Mouse (Mus musculus) cerebellum, adult 9-11 months (tissue): ENCODE results near the gene Tctn1.
"Not testable (repeated sequence)": the region's sequence is repeated elsewhere in the genome, so short reads cannot be mapped to it uniquely, and the experiment has no call there.

Source experiments
- DNase-seq: peaks from one replicate; pipeline ENCODE4 v3.0.0; 2022

Tctn1 gene

DNA sequence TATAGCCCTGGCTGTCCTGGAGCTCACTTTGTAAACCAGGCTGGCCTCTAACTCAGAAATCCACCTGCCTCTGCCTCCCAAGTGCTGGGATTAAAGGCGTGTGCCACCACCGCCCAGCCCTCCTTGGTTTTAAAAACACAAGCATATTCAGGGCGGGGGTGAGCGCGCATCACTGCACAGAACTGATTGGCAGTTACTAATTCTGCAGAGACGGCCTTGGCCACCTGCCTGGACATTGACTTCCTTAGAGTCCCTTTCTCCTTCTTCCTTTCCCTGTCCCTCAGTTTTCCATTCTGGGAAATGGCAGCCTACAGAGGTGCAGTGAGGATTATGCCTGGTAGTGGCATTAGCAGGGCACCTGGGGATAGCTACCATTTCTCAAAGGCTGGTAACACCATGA lies 46.6 kb downstream of the Tctn1 start:
- no peak for DNase-seq

DNA sequence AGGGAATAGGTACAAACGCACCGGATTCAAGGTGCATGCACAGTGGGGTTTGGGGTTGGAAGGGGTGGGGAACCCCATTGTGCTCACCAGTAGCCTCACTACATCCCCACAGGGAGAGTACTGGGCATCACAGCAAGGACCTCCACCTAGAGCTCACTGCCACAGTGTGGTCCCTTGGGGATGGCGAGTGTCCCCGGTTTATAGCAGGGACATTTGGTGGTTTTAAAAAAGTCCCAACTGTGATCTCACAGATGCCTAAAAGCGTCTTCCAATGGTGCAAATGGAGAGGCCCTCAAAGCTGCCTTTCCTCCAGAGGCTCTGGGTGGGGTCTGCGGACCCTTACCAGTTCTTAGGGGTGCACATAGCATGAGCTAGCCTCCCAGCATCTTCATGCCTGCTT lies 50.4 kb downstream of the Tctn1 start:
- no peak for DNase-seq

GRCm38 (mm10) chr5:122212820-122213219 lies 51.4 kb downstream of the Tctn1 start:
- DNase-seq = not testable (repeated sequence)

DNA sequence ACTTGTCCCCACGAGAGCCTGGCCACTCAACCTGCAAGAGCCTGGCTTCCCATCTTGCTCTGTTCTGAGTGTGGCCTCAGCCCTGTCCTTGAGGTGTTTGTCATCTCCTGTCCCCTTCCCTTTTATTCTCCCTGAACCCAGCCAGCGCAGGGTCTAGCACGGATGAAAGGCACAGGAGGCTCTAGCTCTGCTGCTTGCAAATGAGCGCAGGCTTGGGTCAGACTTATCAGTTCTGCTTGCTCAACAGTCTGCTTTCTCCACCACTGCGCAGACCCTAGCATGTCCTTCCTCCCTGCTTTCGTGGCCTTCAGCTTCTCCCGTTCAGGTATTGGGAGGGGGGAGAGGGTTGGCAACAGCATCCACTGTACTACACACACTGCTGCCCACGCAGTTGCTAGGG lies 52.1 kb downstream of the Tctn1 start:
- DNase-seq = no peak

- DNase-seq = no peak
Measured at GRCm38 (mm10) chr5:122210890-122211289, 53.4 kb downstream of the Tctn1 start.

DNA sequence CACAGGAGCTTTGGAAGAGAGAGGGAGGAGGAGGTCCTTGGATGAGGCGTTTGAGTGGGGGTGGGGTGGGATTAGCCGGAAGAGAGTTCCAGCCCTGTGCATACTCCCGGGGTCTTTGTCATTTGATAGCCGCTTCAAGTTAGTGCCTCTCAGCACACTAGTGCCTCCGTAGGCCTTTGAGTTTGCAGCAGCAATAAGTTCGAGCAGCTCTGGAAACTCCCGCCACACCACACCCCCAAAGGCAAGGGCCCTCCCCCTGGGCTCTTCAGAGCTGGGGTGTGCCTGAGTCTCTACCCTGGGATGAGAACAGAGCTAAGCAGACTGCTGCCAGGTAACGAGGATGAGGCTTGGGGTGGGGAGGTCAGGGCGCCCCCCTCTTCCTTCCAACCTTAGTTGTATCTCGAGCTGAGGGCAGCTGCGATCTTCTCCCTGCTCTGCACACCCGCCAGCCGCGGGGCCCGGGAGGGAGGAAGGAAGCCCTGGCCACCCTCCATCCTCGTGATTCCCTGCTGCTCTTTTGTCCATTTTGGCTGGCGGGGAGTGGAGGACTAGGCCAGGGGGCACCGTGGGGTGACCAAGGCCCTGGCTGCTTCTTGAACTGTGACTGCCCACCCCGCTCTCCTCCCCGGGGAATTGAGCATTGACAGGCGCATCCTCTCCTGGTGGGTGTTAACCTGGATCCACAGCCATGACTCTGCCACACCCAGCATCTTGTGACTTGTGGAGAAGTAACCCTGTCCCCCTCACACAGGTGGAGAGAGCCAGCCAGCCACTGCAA lies 54.5 kb downstream of the Tctn1 start:
- no peak for DNase-seq

DNA sequence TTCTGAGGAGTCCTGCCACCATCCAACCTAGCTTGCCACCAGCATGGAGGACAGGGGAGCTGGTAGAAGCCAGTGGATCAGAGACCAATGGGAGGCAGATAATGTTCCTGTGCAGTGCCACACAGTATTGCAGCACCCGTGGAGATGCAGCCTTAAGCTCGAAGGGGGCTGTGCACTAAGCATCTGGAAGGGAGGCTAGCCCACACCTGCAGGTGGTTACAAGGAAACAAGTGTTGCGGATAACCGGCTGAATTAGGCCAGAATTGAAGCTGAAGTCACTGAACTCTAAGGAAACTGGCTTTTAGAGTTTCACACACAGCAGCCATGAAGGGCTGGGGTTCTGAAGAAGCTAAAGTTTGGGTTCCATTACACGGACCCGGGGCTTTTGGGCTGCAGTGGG lies 55.4 kb downstream of the Tctn1 start:
- DNase-seq = no peak

- DNase-seq = no peak
Measured at GRCm38 (mm10) chr5:122206475-122206874, 57.8 kb downstream of the Tctn1 start, which contains the start of gene Hvcn1. Gene Hvcn1, plus strand, starts transcription at chr5:122206804.

GRCm38 (mm10) chr5:122204180-122204579 lies 60.1 kb downstream of the Tctn1 start:
- DNase-seq = no peak

DNA sequence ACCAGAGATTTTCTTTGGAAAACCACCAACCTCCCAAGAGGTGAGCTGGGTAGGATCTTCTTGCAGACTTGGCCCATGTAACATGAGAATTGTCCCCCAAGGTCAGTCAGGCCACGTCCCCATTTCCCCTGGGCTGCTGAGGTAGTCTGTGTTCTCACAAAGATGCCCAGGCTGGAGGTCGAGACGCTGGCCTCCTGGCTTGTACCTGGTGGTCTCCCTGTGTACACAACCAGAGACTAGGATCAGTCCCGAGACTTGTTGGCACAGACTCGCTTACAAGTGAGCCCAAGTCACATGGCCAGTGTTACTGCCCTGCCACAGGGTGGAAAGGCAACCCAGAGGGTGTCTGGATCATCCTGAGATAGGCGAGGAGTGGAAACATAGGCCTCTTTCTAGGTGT lies 62.4 kb downstream of the Tctn1 start:
- DNase-seq = no peak

DNA sequence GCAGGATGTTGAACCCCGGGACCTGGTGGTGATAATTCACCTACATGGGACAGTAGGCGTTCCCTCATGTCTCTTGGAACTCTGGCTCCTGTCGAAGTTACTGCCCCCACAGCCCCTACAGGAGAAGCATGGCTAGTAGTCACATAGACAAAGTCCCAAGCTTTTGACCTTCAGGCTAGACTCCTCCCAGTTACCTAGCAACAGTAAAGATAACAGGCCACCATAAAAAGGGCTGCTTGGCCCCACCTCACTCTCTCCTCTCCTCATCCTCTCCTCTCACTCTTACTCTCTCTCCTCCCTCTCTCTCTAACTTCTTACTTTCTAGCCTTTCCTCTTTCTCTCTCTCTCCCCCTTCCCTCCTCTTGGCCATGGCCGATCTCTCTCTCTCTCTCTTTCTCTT lies 63.4 kb downstream of the Tctn1 start:
- no peak for DNase-seq

DNA sequence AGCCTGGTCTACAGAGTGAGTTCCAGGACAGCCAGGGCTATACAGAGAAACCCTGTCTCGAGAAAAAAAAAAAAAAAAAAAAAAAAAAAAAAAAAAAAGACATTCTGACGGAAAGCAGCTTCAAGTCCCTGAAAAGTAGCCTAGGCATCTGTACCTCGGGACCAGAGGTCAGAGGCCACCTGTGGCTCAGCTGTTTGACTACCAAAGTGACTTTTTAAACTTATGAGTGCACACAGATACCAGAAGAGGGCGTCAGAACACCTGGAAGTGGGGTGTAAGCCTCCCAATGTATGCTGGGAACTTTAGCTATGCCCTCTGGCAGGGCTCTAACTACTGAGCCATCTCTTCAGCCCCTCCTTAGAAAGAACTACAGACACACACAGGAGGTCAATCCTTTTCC lies 71.9 kb downstream of the Tctn1 start:
- no peak for DNase-seq

GRCm38 (mm10) chr5:122191269-122192063 lies 72.8 kb downstream of the Tctn1 start:
- DNase-seq = no peak

GRCm38 (mm10) chr5:122190465-122190864 lies 73.8 kb downstream of the Tctn1 start:
- DNase-seq = no peak

- DNase-seq = no peak
Measured at GRCm38 (mm10) chr5:122189115-122189514, 75.1 kb downstream of the Tctn1 start.
